In genomic region chr13:64686178-64686577, GRCm38 (mm10) we compare ENCODE assay signal across 26 mouse cellular contexts.
"Had no signal": no experiment of that assay in that cellular context is flagged by ENCODE, and none has a peak within 500 bp of the region (broad histone marks: within the 10 kb centered on the region; RNA-seq: fewer than 3 reads in every experiment).

No protein-coding gene starts in this region.

- ATAC-seq: hindbrain, embryonic 16.5 days; inflammation-experienced regulatory T-cells, adult 6 months; intestine, embryonic 15.5 days; intestine, postnatal 0 days had no signal

- H3K27ac ChIP-seq: heart, adult 2 months; heart, embryonic 13.5 days; heart, embryonic 15.5 days; hindbrain, embryonic 10.5 days; hindbrain, embryonic 12.5 days; hindbrain, embryonic 14.5 days; intestine, embryonic 15.5 days; layer of hippocampus, adult 2 months; left cerebral cortex, adult 2 months; limb, embryonic 10.5 days; limb, embryonic 12.5 days; liver, embryonic 13.5 days had no signal

- H3K9ac ChIP-seq: heart, embryonic 13.5 days; heart, embryonic 15.5 days; hindbrain, embryonic 12.5 days; hindbrain, embryonic 14.5 days; intestine, embryonic 15.5 days; limb, embryonic 12.5 days; liver, embryonic 13.5 days had no signal

- H3K36me3 ChIP-seq: heart, embryonic 13.5 days; heart, embryonic 15.5 days; hindbrain, embryonic 10.5 days; hindbrain, embryonic 12.5 days; intestine, embryonic 15.5 days; limb, embryonic 10.5 days; limb, embryonic 12.5 days; liver, embryonic 13.5 days had no signal

- DNase-seq: gastrocnemius, postnatal 14 days; gastrocnemius, postnatal 36 days; heart, adult 11 months; heart, adult 2 months; heart, postnatal 14 days; heart, postnatal 36 days; kidney, adult 18-20 months; kidney, adult 8-10 months; kidney, postnatal 10 days; kidney, postnatal 25 days; kidney, postnatal 4 days; liver; liver, embryonic 13.5 days had no signal

- H3K9me3 ChIP-seq: heart, embryonic 13.5 days; heart, embryonic 15.5 days; hindbrain, embryonic 10.5 days; hindbrain, embryonic 12.5 days; intestine, embryonic 15.5 days; limb, embryonic 10.5 days; limb, embryonic 12.5 days; liver, embryonic 13.5 days had no signal

- H3K4me3 ChIP-seq: heart, adult 2 months; heart, embryonic 13.5 days; heart, embryonic 15.5 days; hindbrain, embryonic 10.5 days; hindbrain, embryonic 12.5 days; intestine, embryonic 15.5 days; layer of hippocampus, adult 2 months; left cerebral cortex, adult 2 months; limb, embryonic 10.5 days; limb, embryonic 12.5 days; liver, embryonic 13.5 days had no signal

- H3K4me1 ChIP-seq: heart, embryonic 13.5 days; heart, embryonic 15.5 days; hindbrain, embryonic 10.5 days; hindbrain, embryonic 12.5 days; intestine, embryonic 15.5 days; limb, embryonic 10.5 days; limb, embryonic 12.5 days; liver, embryonic 13.5 days had no signal
